Mouse (Mus musculus) A20 (cell line): Measurements from ENCODE around the gene Lancl1.

ENCODE experiments used
- DNase-seq: peaks from one replicate; pipeline ENCODE4 v3.0.0-alpha.2; 2011; ENCODE audit warnings: low read depth, low spot score

Lancl1 gene

GRCm38 (mm10) chr1:67017101-67017870 lies 21.4 kb downstream of the Lancl1 start:
- DNase-seq, result no peak

GRCm38 (mm10) chr1:67014205-67014604 lies 24.5 kb downstream of the Lancl1 start:
- peak; percentile 35 for DNase-seq

- no peak for DNase-seq
These were observed 28.2 kb downstream of the Lancl1 start for GRCm38 (mm10) chr1:67010520-67010919.

GRCm38 (mm10) chr1:67003699-67004098 lies 35.0 kb downstream of the Lancl1 start:
- peak; percentile 26 for DNase-seq

GRCm38 (mm10) chr1:67002226-67002625 lies 36.4 kb downstream of the Lancl1 start:
- DNase-seq, result no peak

GRCm38 (mm10) chr1:67001367-67001766 lies 37.3 kb downstream of the Lancl1 start:
- peak; percentile 58 for DNase-seq

- DNase-seq, result no peak
These were observed 38.2 kb downstream of the Lancl1 start for GRCm38 (mm10) chr1:67000484-67000883.

GRCm38 (mm10) chr1:66998601-66999000 lies 40.1 kb downstream of the Lancl1 start:
- no peak for DNase-seq

GRCm38 (mm10) chr1:66998188-66998587 lies 40.5 kb downstream of the Lancl1 start:
- DNase-seq, result no peak

GRCm38 (mm10) chr1:66996819-66997218 lies 41.9 kb downstream of the Lancl1 start:
- DNase-seq, result no peak

GRCm38 (mm10) chr1:66992764-66993163 lies 45.9 kb downstream of the Lancl1 start:
- DNase-seq, result peak; percentile 61

- no peak for DNase-seq
These were observed 51.0 kb downstream of the Lancl1 start for GRCm38 (mm10) chr1:66987558-66988190.

- DNase-seq, result no peak
These were observed 52.8 kb downstream of the Lancl1 start for GRCm38 (mm10) chr1:66985906-66986305.

GRCm38 (mm10) chr1:66985129-66985698 lies 53.5 kb downstream of the Lancl1 start:
- no peak for DNase-seq

- peak; percentile 43 for DNase-seq
These were observed 58.5 kb downstream of the Lancl1 start for GRCm38 (mm10) chr1:66980129-66980528.

GRCm38 (mm10) chr1:66975456-66975855 lies 63.2 kb downstream of the Lancl1 start:
- no peak for DNase-seq

GRCm38 (mm10) chr1:66964857-66965256 lies 73.8 kb downstream of the Lancl1 start:
- no peak for DNase-seq

- no peak for DNase-seq
These were observed 78.0 kb downstream of the Lancl1 start for GRCm38 (mm10) chr1:66960536-66961243.

- no peak for DNase-seq
These were observed 81.3 kb downstream of the Lancl1 start for GRCm38 (mm10) chr1:66957361-66957760.

- DNase-seq, result no peak
These were observed 87.6 kb downstream of the Lancl1 start for GRCm38 (mm10) chr1:66951086-66951485.
